ENCODE assay signal across 19 mouse cellular contexts in the genomic region with DNA sequence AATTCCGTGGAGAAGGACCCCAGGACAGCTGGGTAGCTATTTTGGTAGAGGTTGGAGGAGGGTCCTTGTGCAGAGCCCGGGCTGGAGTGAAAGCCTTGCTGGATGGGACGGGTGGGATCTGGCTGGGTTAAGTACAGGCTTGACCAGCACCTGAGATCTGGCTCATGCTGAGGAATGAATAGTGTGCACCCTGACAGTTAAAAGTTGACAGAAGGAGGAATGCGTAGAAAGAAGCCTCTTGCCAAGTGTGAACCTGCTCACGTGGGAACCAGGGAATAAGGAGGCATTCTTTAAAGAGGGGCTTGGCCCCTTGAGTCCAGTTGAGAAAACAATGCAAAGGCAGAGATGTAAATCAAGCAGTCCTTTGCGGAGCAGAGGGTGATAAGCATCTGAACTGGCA.
A peak's percentile ranks its signal among the peaks of the same experiment; 100 is the strongest.
DNase-seq lines count a peak whose midpoint lies in the region; ATAC-seq and TF ChIP-seq lines count a peak whose summit lies in the region.
"Had no signal": no experiment of that assay in that cellular context is flagged by ENCODE, and none has a peak within 500 bp of the region (broad histone marks: within the 10 kb centered on the region; RNA-seq: fewer than 3 reads in every experiment).

No protein-coding gene starts in this region.

- H3K27ac ChIP-seq in heart, embryonic 13.5 days (replicated peaks) = peak overlapping the region; percentile 87
- peak overlapping the region; percentile 48 for H3K27ac ChIP-seq in kidney, embryonic 16.5 days (ENCODE audit: low read length)
- no peak overlapping the region for H3K27ac ChIP-seq in midbrain, embryonic 16.5 days (ENCODE audit: low read length)
- no peak overlapping the region for H3K27ac ChIP-seq in midbrain, embryonic 14.5 days (replicated peaks; ENCODE audit: low read depth, low read length)
- H3K27ac ChIP-seq: embryonic facial prominence, embryonic 15.5 days; hindbrain, embryonic 12.5 days; midbrain, embryonic 12.5 days had no signal

- ATAC-seq in heart, embryonic 13.5 days (ENCODE audit: extremely low read depth, insufficient number of reproducible peaks, low FRiP score, low TSS enrichment) = no peak
- peak; percentile 52 for ATAC-seq in kidney, embryonic 16.5 days (ENCODE audit: low FRiP score, low TSS enrichment)
- ATAC-seq in midbrain, embryonic 16.5 days = 0 out of 2 replicates have a peak, but pooled peaks have one; percentile 17
- ATAC-seq in midbrain, embryonic 14.5 days (ENCODE audit: low FRiP score, low TSS enrichment) = no peak

- no peaks in the 10 kb centered on the region for H3K27me3 ChIP-seq in heart, embryonic 13.5 days (replicated peaks)
- no peaks in the 10 kb centered on the region for H3K27me3 ChIP-seq in kidney, embryonic 16.5 days (ENCODE audit: insufficient read depth, low read length)
- no peaks in the 10 kb centered on the region for H3K27me3 ChIP-seq in midbrain, embryonic 16.5 days (ENCODE audit: control insufficient read depth, insufficient read depth, low read depth, low read length)
- no peaks in the 10 kb centered on the region for H3K27me3 ChIP-seq in midbrain, embryonic 14.5 days (ENCODE audit: control insufficient read depth, insufficient read depth, low read length)
- no peaks in the 10 kb centered on the region for H3K27me3 ChIP-seq in myocyte (ENCODE audit: control insufficient read depth, insufficient read depth, insufficient read length)
- H3K27me3 ChIP-seq: embryonic facial prominence, embryonic 15.5 days; hindbrain, embryonic 12.5 days; liver, embryonic 13.5 days; midbrain, embryonic 12.5 days had no signal

- H3ac ChIP-seq in myocyte (ENCODE audit: control insufficient read depth, insufficient read length) = no peak overlapping the region

- H3K9me3 ChIP-seq in heart, embryonic 13.5 days = no peaks in the 10 kb centered on the region
- no peaks in the 10 kb centered on the region for H3K9me3 ChIP-seq in kidney, embryonic 16.5 days (ENCODE audit: low read length)
- H3K9me3 ChIP-seq in midbrain, embryonic 16.5 days (replicated peaks; ENCODE audit: control insufficient read depth, low read length, poor library complexity, severe bottlenecking) = no peaks in the 10 kb centered on the region
- no peaks in the 10 kb centered on the region for H3K9me3 ChIP-seq in midbrain, embryonic 14.5 days (ENCODE audit: control insufficient read depth, low read length)
- H3K9me3 ChIP-seq: embryonic facial prominence, embryonic 15.5 days; forebrain, embryonic 10.5 days; G1E; hindbrain, embryonic 12.5 days; liver, embryonic 13.5 days; midbrain, embryonic 12.5 days had no signal

- H3K9ac ChIP-seq in heart, embryonic 13.5 days = peak overlapping the region; percentile 44; the same call in 1 of the 2 replicates
- no peak overlapping the region for H3K9ac ChIP-seq in kidney, embryonic 16.5 days (replicated peaks; ENCODE audit: low read length)
- H3K9ac ChIP-seq in midbrain, embryonic 16.5 days (ENCODE audit: low read depth, low read length) = no peak overlapping the region
- H3K9ac ChIP-seq in midbrain, embryonic 14.5 days (replicated peaks; ENCODE audit: low read length) = no peak overlapping the region
- H3K9ac ChIP-seq: embryonic facial prominence, embryonic 15.5 days; hindbrain, embryonic 12.5 days; liver, embryonic 13.5 days; midbrain, embryonic 12.5 days had no signal

- H3K36me3 ChIP-seq in heart, embryonic 13.5 days = no peaks in the 10 kb centered on the region
- H3K36me3 ChIP-seq in kidney, embryonic 16.5 days (ENCODE audit: insufficient read depth, low read length) = no peaks in the 10 kb centered on the region
- H3K36me3 ChIP-seq in midbrain, embryonic 16.5 days (ENCODE audit: control insufficient read depth, insufficient read depth, low read length) = no peaks in the 10 kb centered on the region
- no peaks in the 10 kb centered on the region for H3K36me3 ChIP-seq in midbrain, embryonic 14.5 days (ENCODE audit: control insufficient read depth, insufficient read depth, low read length)
- H3K36me3 ChIP-seq in myocyte (ENCODE audit: control insufficient read depth, insufficient read depth) = no peaks in the 10 kb centered on the region
- H3K36me3 ChIP-seq: embryonic facial prominence, embryonic 15.5 days; hindbrain, embryonic 12.5 days; liver, embryonic 13.5 days; midbrain, embryonic 12.5 days had no signal

- no peak overlapping the region for H3K4me3 ChIP-seq in heart, embryonic 13.5 days
- no peak overlapping the region for H3K4me3 ChIP-seq in kidney, embryonic 16.5 days (ENCODE audit: low read length)
- no peak overlapping the region for H3K4me3 ChIP-seq in midbrain, embryonic 16.5 days (ENCODE audit: low read depth, low read length)
- H3K4me3 ChIP-seq in midbrain, embryonic 14.5 days (replicated peaks; ENCODE audit: low read depth, low read length) = no peak overlapping the region
- no peak overlapping the region for H3K4me3 ChIP-seq in myocyte
- H3K4me3 ChIP-seq: embryonic facial prominence, embryonic 15.5 days; forebrain, embryonic 10.5 days; hindbrain, embryonic 12.5 days; liver, embryonic 13.5 days; midbrain, embryonic 12.5 days had no signal

- H3K4me1 ChIP-seq in heart, embryonic 13.5 days = peaks cover 70% of the 10 kb centered on the region
- H3K4me1 ChIP-seq in kidney, embryonic 16.5 days (ENCODE audit: insufficient read depth, low read length) = peaks cover 41% of the 10 kb centered on the region
- no peaks in the 10 kb centered on the region for H3K4me1 ChIP-seq in midbrain, embryonic 16.5 days (ENCODE audit: control insufficient read depth, insufficient read depth, low read length)
- H3K4me1 ChIP-seq in midbrain, embryonic 14.5 days (ENCODE audit: control insufficient read depth, insufficient read depth, low read length) = peaks cover 2% of the 10 kb centered on the region; the same call in 1 of the 2 replicates

- H3K4me2 ChIP-seq in heart, embryonic 13.5 days = peak overlapping the region; percentile 37
- H3K4me2 ChIP-seq in kidney, embryonic 16.5 days (replicated peaks; ENCODE audit: low read depth, low read length) = no peak overlapping the region
- no peak overlapping the region for H3K4me2 ChIP-seq in midbrain, embryonic 16.5 days (ENCODE audit: low read length)
- no peak overlapping the region for H3K4me2 ChIP-seq in midbrain, embryonic 14.5 days (ENCODE audit: low read length)
- peak overlapping the region; percentile 31 for H3K4me2 ChIP-seq in myocyte (ENCODE audit: low read depth)
- H3K4me2 ChIP-seq: embryonic facial prominence, embryonic 15.5 days; hindbrain, embryonic 12.5 days; liver, embryonic 13.5 days; midbrain, embryonic 12.5 days had no signal

- no peak for TF ChIP-seq POLR2A in myocyte (IDR thresholded peaks at IDR 0.05; ENCODE audit: insufficient read length, low read depth)

- no peak for DNase-seq in heart, postnatal 10 days
- DNase-seq in kidney, adult 8-10 months = no peak
- no peak for DNase-seq in midbrain, embryonic 14.5 days
- no peak for DNase-seq in urinary bladder, postnatal 25 days (ENCODE audit: low spot score)
- DNase-seq: cerebellum, adult 9-11 months; gastrocnemius, postnatal 14 days; kidney, adult 18-20 months; left cerebral cortex, postnatal 4 days; liver, embryonic 13.5 days; retina, postnatal 1 day had no signal

- intact Hi-C loops in heart, postnatal 10 days (cut with DNase I) = no loop called here

- peaks cover 72% of the 10 kb centered on the region for H3K79me2 ChIP-seq in myocyte (ENCODE audit: control insufficient read depth, insufficient read depth)

- 21% methylated on average over 6 of the region's 6 CpGs for WGBS in heart, embryonic 13.5 days
- 19% methylated on average over 6 of the region's 6 CpGs for WGBS in kidney, embryonic 16.5 days
- 41% methylated on average over 6 of the region's 6 CpGs for WGBS in midbrain, embryonic 16.5 days
- 44% methylated on average over 6 of the region's 6 CpGs for WGBS in midbrain, embryonic 14.5 days

TF ChIP-seq in myocyte, 11 proteins besides CTCF, POLR2A, EP300 and RAD21:
- no peak for TF ChIP-seq POLR2AphosphoS2 (IDR thresholded peaks at IDR 0.05; ENCODE audit: insufficient read length, low read depth)
- TF ChIP-seq E2F4 (IDR thresholded peaks at IDR 0.05; ENCODE audit: insufficient read depth) = no peak
- no peak for TF ChIP-seq REST (IDR thresholded peaks at IDR 0.05; ENCODE audit: insufficient read depth, insufficient read length)
- TF ChIP-seq MYOD1 (IDR thresholded peaks at IDR 0.05; ENCODE audit: control insufficient read depth in 1 of 3, insufficient read length in 2 of 3, low read depth in 2 of 3) = no peak
- no peak for TF ChIP-seq TCF3 (IDR thresholded peaks at IDR 0.05; ENCODE audit: insufficient read length, low read depth)
- no peak for TF ChIP-seq TCF12 (IDR thresholded peaks at IDR 0.05; ENCODE audit: insufficient read depth, poor library complexity, severe bottlenecking)
- TF ChIP-seq CEBPB (IDR thresholded peaks at IDR 0.05; ENCODE audit: insufficient read depth, poor library complexity, severe bottlenecking) = no peak
- no peak for TF ChIP-seq SRF (IDR thresholded peaks at IDR 0.05; ENCODE audit: control insufficient read depth, insufficient read length, low read depth)
- TF ChIP-seq MAX (IDR thresholded peaks at IDR 0.05; ENCODE audit: low read depth) = no peak
- no peak for TF ChIP-seq USF1 (IDR thresholded peaks at IDR 0.05; ENCODE audit: low read depth)
- no peak for TF ChIP-seq MYOG (IDR thresholded peaks at IDR 0.05; ENCODE audit: control insufficient read depth in 1 of 3, insufficient read depth in 1 of 3, insufficient read length in 2 of 3, low read depth in 2 of 3)

Comparison
In these comparisons a context has a peak if more than half of its experiments do, and no peak if none do; other contexts are left out.
1. ATAC-seq: peak in kidney, embryonic 16.5 days (single experiment) and midbrain, embryonic 16.5 days (single experiment); none in heart, embryonic 13.5 days (single experiment) and midbrain, embryonic 14.5 days (single experiment).
2. H3K27ac ChIP-seq: peak in heart, embryonic 13.5 days (single experiment) and kidney, embryonic 16.5 days (single experiment); none in midbrain, embryonic 16.5 days (single experiment) and midbrain, embryonic 14.5 days (single experiment).
3. H3K4me2 ChIP-seq: peak in heart, embryonic 13.5 days (single experiment) and myocyte (single experiment); none in kidney, embryonic 16.5 days (single experiment), midbrain, embryonic 16.5 days (single experiment) and midbrain, embryonic 14.5 days (single experiment).